Mouse (Mus musculus): Measurements from ENCODE around the gene Sorbs1. TPM values are rescaled to one million over a fixed set of nuclear protein-coding genes. Genes with fewer than 3 reads are reported as not detected.

The Sorbs1 gene
- 22.8 TPM for polyA plus RNA-seq (2017; shearing (Covaris generic))

DNA sequence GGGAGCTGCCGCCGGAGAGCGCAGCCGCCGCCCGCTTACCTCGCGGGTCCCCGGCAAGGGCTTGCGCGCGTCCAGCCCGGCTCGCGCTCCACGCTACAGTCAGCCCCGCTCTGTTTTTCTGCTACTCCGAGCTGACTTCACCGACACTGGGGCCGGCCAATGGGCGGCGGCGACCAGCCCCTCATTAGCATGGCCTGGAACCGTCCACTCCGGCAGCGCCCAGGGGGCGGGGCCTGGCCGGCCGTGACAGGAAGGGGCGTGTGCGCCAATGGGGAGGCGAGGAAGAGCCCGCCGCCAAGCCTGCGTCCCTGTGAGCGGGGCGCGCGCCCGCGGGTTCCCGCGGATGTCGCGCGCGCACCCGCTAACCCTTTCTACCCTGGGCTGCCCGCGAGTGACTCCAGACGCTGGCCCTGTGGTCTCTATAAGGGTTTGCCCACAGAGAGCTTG lies at the start of gene Sorbs1:
TSS of gene Sorbs1 (minus strand) at position 148 of the 447 bp plus-strand sequence.

DNA sequence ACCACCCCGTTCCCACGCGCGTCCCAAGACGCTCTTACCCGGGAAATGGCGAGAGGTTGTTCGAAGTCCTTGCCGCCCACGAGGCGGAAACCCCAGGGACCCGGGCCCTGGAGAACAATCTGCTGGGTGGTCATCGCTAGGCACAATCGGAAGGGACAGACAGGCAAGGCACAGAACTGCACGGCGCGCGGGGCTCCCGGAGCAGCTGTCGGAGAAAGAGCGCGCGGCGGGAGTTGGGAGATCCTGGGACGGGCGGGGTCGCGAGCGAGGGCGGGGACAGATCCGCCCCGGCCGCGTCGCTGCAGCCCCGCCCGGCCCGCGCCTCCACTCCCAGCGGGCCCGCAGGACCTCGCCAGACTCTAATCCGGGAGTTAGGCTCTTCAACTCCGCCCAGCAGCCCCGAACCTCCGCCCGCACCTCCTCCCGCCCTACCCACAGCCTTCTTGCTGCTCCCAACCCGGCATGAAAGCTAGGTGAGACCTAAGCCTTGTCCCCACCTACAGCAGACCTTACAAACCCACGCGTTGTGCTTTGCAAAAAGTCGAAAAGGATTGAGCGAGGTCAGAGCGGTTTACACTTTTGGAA lies 242.2 kb downstream of the Sorbs1 start, which contains the start of gene Pdlim1:
TSS of gene Pdlim1 (minus strand) at position 535 of the 585 bp plus-strand sequence.

Other genes with a start within 250 kb of the Sorbs1 start
- 300 TPM for gene Pdlim1, start 241.9 kb downstream of the Sorbs1 start, polyA plus RNA-seq (2017; shearing (Covaris generic))
- 43.0 TPM for gene Aldh18a1, start 74.7 kb upstream of the Sorbs1 start, polyA plus RNA-seq (2017; shearing (Covaris generic))
- 8.0 TPM for gene Tctn3, start 98.5 kb upstream of the Sorbs1 start, polyA plus RNA-seq (2017; shearing (Covaris generic))
- 8.2 TPM for gene Entpd1, start 98.6 kb upstream of the Sorbs1 start, polyA plus RNA-seq (2017; shearing (Covaris generic))
- 0.35 TPM for gene Cc2d2b, start 235.0 kb upstream of the Sorbs1 start, polyA plus RNA-seq (2017; shearing (Covaris generic))